Mouse (Mus musculus): ENCODE data around the gene Hist1h1d. TPM values are rescaled to one million over a fixed set of nuclear protein-coding genes. Genes with fewer than 3 reads are reported as not detected.
A peak's percentile ranks its signal among the peaks of the same experiment; 100 is the strongest.
"Not testable (repeated sequence)": the region's sequence is repeated elsewhere in the genome, so short reads cannot be mapped to it uniquely, and the experiment has no call there.

The Hist1h1d gene
- polyA plus RNA-seq, 1 experiment from 2014 or later, result 0.22 TPM

DNA sequence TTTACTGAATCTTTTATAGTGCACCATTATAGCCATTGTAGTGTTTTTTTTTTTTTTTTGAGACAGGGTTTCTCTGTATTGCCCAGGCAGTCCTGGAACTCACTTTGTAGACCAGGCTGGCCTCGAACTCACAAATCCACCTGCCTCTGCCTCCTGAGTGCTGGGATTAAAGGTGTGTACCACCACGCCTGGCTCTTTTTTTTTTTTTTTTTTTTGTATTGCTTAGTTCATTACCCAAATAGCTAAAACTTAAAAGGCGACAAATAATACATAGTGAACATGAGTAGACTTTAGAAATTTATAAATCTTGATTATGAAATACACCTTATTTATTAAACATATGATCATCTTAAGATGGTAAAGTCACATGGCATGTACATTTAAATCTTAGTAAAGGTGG lies 11.6 kb upstream of the Hist1h1d start:
- Histone ChIP-seq H3K36me3 (ENCODE audit: insufficient read depth, low read length) (no peaks in the 10 kb centered on the region), H3K9ac (ENCODE audit: low read depth, low read length) (no peak overlapping the region), H3K27ac (no peak overlapping the region), H3K4me3 (replicated peaks; ENCODE audit: low read depth, low read length) (no peak overlapping the region), H3K27me3 (ENCODE audit: insufficient read depth, low read length) (no peaks in the 10 kb centered on the region), H3K4me2 (ENCODE audit: low read length) (no peak overlapping the region), H3K9me3 (replicated peaks; ENCODE audit: low read length) (no peaks in the 10 kb centered on the region), H3K4me1 (replicated peaks; ENCODE audit: insufficient read depth, low read length) (peaks cover 4% of the 10 kb centered on the region; the same call in 1 of the 2 replicates)
- WGBS, result 86% methylated on average over 3 of the region's 3 CpGs
- TF ChIP-seq CTCF (IDR thresholded peaks at IDR 0.05; ENCODE audit: low read depth), result no peak
- ATAC-seq (replicated peaks; ENCODE audit: low FRiP score, low read depth) (no peak), DNase-seq (ENCODE audit: low spot score) (no peak)

DNA sequence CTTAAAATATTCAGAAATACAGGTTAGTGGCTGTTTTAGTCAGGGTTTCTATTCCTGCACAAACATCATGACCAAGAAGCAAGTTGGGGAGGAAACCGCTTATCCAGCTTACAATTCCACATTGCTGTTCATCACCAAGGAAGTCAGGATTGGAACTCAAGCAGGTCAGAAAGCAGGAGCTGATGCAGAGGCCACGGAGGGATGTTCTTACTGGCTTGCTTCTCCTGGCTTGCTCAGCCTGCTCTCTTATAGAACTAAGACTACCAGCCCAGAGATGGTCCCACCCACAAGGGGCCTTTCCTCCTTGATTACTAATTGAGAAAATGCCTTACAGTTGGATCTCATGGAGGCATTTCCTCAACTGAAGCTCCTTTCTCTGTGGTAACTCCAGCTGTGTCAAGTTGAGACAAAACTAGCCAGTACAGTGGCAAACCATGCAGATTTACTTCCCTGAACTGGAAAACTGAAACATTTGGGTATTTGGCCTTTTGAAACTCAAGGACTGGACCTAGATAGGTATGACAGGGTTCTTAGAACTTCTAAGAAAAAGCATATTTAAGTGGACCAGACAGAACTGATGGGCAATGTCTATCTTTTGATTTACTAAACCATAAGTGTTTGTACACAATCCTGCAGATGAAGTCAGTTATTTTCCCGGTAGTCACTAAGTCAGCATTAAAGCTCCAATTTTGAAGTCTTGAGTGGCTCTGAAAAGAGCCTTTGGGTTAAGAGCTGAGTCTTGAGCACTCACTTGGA lies 10.7 kb upstream of the Hist1h1d start:
- Histone ChIP-seq H3K4me2 (ENCODE audit: low read length) (peak overlapping the region; percentile 71), H3K9ac (ENCODE audit: low read depth, low read length) (peak overlapping the region; percentile 60), H3K4me3 (replicated peaks; ENCODE audit: low read depth, low read length) (peak overlapping the region; percentile 38), H3K27ac (peak overlapping the region; percentile 90)
- not testable (repeated sequence) for H3K27me3 ChIP-seq (ENCODE audit: insufficient read depth, low read length); ATAC-seq (replicated peaks; ENCODE audit: low FRiP score, low read depth); H3K36me3 ChIP-seq (ENCODE audit: insufficient read depth, low read length); DNase-seq (ENCODE audit: low spot score); H3K4me1 ChIP-seq (replicated peaks; ENCODE audit: insufficient read depth, low read length); H3K9me3 ChIP-seq (replicated peaks; ENCODE audit: low read length)
- 6% methylated on average over 3 of the region's 3 CpGs for WGBS

DNA sequence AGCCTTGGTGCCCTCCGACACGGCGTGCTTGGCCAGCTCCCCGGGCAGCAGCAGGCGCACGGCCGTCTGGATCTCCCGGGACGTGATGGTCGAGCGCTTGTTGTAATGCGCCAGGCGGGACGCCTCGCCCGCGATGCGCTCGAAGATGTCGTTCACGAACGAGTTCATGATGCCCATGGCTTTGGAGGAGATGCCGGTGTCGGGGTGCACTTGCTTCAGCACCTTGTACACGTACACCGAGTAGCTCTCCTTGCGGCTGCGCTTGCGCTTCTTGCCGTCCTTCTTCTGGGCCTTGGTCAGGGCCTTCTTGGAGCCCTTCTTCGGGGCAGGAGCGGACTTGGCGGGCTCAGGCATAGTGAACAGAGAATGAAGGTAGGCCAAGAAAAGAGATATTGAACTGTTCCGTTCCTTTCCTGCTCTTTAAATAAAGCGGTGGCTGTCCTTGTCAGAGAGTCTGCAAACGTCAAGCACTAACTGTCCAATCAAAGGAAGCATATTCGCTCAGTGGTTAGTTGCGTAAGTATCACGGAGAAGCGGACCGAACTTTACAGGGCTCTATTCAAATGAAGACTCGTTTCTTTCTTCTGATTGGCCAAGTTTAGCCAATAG lies 10.0 kb upstream of the Hist1h1d start, which contains the start of gene Hist1h2bh:
Gene Hist1h2bh, minus strand, starts transcription at position 394 of the 609 bp plus-strand sequence.
- Histone ChIP-seq H3K27ac (peak within 1 kb of the TSS; percentile 93), H3K4me2 (ENCODE audit: low read length) (peak within 1 kb of the TSS; percentile 71), H3K9ac (ENCODE audit: low read depth, low read length) (peak within 1 kb of the TSS; percentile 60), H3K4me3 (replicated peaks; ENCODE audit: low read depth, low read length) (peak within 1 kb of the TSS; percentile 43)
- not testable (repeated sequence) for H3K4me1 ChIP-seq (replicated peaks; ENCODE audit: insufficient read depth, low read length); H3K27me3 ChIP-seq (ENCODE audit: insufficient read depth, low read length); H3K36me3 ChIP-seq (ENCODE audit: insufficient read depth, low read length); H3K9me3 ChIP-seq (replicated peaks; ENCODE audit: low read length)
- DNase-seq (ENCODE audit: low spot score) (peak; percentile 99), ATAC-seq (replicated peaks; ENCODE audit: low FRiP score, low read depth) (peak; percentile 92)
- WGBS, result under 1% methylated on average over 26 of the region's 42 CpGs

DNA sequence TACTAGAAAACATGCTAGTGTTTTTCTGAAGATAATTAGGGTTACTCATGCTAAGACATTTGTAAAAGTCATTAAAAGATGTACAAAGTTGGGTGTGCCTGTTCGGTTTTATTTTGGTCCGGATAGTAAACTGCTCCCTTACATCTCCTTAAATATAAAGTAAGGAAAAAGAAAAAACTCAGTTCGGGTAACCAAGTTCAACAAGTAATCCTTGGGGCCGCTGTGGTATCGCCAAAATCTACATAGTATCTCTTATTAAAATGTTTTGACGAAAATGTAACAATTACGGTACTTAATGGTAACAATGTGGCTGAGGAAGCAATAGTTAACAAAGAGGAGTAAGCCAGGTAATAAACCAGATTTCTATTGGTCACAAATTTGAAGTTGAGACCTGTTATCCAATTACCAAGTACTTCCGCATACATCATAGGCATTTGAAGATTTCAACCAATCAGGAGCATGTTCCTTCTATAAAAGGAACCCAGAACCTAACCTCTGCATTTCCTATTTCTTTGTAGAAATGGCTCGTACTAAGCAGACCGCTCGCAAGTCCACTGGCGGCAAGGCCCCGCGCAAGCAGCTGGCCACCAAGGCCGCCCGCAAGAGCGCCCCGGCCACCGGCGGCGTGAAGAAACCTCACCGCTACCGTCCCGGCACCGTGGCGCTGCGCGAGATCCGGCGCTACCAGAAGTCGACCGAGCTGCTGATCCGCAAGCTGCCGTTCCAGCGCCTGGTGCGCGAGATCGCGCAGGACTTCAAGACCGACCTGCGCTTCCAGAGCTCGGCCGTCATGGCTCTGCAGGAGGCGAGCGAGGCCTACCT lies 8.9 kb upstream of the Hist1h1d start, which contains the start of gene Hist1h3f:
Gene Hist1h3f, plus strand, starts transcription at position 88 of the 822 bp plus-strand sequence.
- no peak for TF ChIP-seq CTCF (IDR thresholded peaks at IDR 0.05; ENCODE audit: low read depth)
- WGBS, result under 1% methylated on average over 21 of the region's 45 CpGs
- Histone ChIP-seq H3K4me2 (ENCODE audit: low read length) (peak within 1 kb of the TSS; percentile 71), H3K4me1 (replicated peaks; ENCODE audit: insufficient read depth, low read length) (no peaks in the 10 kb centered on the region), H3K36me3 (ENCODE audit: insufficient read depth, low read length) (no peaks in the 10 kb centered on the region), H3K9ac (ENCODE audit: low read depth, low read length) (peak within 1 kb of the TSS; percentile 63), H3K9me3 (replicated peaks; ENCODE audit: low read length) (no peaks in the 10 kb centered on the region), H3K27me3 (ENCODE audit: insufficient read depth, low read length) (no peaks in the 10 kb centered on the region), H3K27ac (peak within 1 kb of the TSS; percentile 93), H3K4me3 (replicated peaks; ENCODE audit: low read depth, low read length) (peak within 1 kb of the TSS; percentile 43)
- ATAC-seq (replicated peaks; ENCODE audit: low FRiP score, low read depth) (peak; percentile 93), DNase-seq (ENCODE audit: low spot score) (peak; percentile 99)

DNA sequence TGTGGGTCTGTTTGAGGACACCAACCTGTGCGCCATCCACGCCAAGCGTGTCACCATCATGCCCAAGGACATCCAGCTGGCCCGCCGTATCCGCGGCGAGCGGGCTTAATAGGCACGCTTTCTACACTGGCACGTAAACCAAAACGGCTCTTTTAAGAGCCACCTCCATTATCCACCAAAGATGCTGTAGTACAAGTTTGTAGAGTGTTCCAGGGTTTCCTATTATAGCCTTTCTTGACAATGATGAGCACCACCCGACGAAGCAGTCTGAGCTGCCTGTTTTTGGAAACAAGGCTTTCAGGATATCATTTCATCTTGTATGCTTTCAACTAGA lies 8.3 kb upstream of the Hist1h1d start:
- H3K9me3 ChIP-seq (replicated peaks; ENCODE audit: low read length); H3K36me3 ChIP-seq (ENCODE audit: insufficient read depth, low read length); H3K4me1 ChIP-seq (replicated peaks; ENCODE audit: insufficient read depth, low read length); DNase-seq (ENCODE audit: low spot score); H3K9ac ChIP-seq (ENCODE audit: low read depth, low read length); H3K27me3 ChIP-seq (ENCODE audit: insufficient read depth, low read length): not testable (repeated sequence)
- H3K4me3 ChIP-seq (replicated peaks; ENCODE audit: low read depth, low read length), result peak overlapping the region; percentile 43
- 0% methylated on average over 11 of the region's 14 CpGs for WGBS
- peak; percentile 4; the same call in 1 of the 2 replicates for ATAC-seq (replicated peaks; ENCODE audit: low FRiP score, low read depth)
- peak overlapping the region; percentile 93; the same call in 1 of the 2 replicates for H3K27ac ChIP-seq
- H3K4me2 ChIP-seq (ENCODE audit: low read length), result peak overlapping the region; percentile 71

DNA sequence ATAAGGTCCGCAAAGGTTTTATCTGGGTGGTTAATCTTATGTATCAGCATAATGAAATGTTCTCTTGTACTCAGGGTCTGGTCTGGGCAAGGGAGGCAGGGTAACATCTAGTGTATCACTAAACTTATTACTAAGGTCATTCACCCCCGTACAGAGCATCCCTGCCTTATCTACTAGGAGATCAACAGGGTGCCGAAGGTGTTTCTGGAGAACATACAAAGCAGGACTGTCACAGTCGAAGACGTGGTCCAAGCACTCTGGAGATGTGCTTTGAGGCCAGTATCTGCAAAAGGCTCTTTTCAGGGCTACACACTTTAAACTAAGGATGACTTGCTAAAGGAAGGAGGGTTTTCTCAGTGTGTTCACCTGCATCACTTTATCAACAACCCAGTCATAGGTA lies 6.4 kb upstream of the Hist1h1d start:
- 75% methylated on average over 5 of the region's 5 CpGs for WGBS
- DNase-seq (ENCODE audit: low spot score) (no peak), ATAC-seq (replicated peaks; ENCODE audit: low FRiP score, low read depth) (no peak)
- no peak overlapping the region for H3K4me3 ChIP-seq (replicated peaks; ENCODE audit: low read depth, low read length)
- no peaks in the 10 kb centered on the region for H3K36me3 ChIP-seq (ENCODE audit: insufficient read depth, low read length)
- no peak overlapping the region for H3K4me2 ChIP-seq (ENCODE audit: low read length)
- H3K27me3 ChIP-seq (ENCODE audit: insufficient read depth, low read length), result no peaks in the 10 kb centered on the region
- H3K4me1 ChIP-seq (replicated peaks; ENCODE audit: insufficient read depth, low read length), result no peaks in the 10 kb centered on the region
- H3K9me3 ChIP-seq (replicated peaks; ENCODE audit: low read length), result no peaks in the 10 kb centered on the region
- H3K27ac ChIP-seq, result no peak overlapping the region
- H3K9ac ChIP-seq (ENCODE audit: low read depth, low read length), result no peak overlapping the region
- TF ChIP-seq CTCF (IDR thresholded peaks at IDR 0.05; ENCODE audit: low read depth), result no peak
